Mouse (Mus musculus): Measurements from ENCODE around the gene Slc25a39. TPM values are rescaled to one million over a fixed set of nuclear protein-coding genes. Genes with fewer than 3 reads are reported as not detected.
A peak's percentile ranks its signal among the peaks of the same experiment; 100 is the strongest.
"Not testable (repeated sequence)": the region's sequence is repeated elsewhere in the genome, so short reads cannot be mapped to it uniquely, and the experiment has no call there.

Slc25a39 gene
- polyA plus RNA-seq, 1 experiment from 2014 or later = 274 TPM

DNA sequence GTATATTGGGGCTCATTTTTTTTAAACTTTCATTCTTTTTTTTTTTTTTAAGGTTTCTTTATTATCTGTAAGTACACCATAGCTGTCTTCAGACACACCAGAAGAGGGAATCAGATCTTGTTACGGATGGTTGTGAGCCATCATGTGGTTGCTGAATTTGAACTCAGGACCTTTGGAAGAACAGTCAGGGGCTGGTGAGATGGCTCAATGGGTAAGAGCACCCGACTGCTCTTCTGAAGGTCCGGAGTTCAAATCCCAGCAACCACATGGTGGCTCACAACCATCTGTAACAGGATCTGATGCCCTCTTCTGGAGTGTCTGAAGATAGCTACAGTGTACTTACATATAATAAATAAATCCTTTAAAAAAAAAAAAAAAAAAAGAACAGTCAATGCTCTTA is 2.6 kb upstream of the Slc25a39 start:
- WGBS = 99% methylated on average over 3 of the region's 3 CpGs
- H3K4me2 ChIP-seq (replicated peaks; ENCODE audit: low read depth, low read length); H3K27ac ChIP-seq (ENCODE audit: low read depth, low read length): not testable (repeated sequence)

DNA sequence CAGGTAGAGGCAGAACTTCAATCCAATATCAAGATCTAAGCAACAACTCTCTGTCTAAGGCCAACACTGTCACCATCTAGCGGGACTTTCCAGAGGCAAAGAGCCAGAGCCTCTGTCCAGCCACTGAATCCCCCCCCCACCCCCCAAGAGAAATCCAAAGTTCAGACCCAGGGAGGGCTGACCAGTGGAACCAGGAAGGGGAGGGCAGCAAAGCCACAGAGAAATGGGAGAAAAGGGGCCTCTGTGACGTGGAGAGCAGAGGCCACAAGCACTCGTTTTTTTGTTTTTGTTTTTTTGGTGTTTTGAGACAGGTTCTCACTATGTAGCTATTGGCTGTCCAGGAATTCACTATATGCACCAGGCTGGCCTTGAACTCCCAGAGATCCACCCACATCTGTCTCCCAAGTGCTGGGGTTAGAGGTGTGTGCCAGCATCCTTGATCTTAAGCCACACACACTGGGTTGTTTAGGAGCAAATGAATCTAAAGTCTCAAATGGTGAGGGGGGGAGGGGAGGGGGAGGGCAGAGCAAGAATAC is 2.1 kb upstream of the Slc25a39 start:
- no peak overlapping the region for H3K4me2 ChIP-seq (replicated peaks; ENCODE audit: low read depth, low read length)
- no peak overlapping the region for H3K9ac ChIP-seq (ENCODE audit: low read depth, low read length)
- no peak for ATAC-seq (ENCODE audit: low FRiP score, low TSS enrichment)
- peaks cover 1% of the 10 kb centered on the region for H3K36me3 ChIP-seq (ENCODE audit: control insufficient read depth, insufficient read depth, low read length)
- WGBS = 73% methylated on average over 3 of the region's 3 CpGs
- H3K27me3 ChIP-seq (ENCODE audit: control insufficient read depth, insufficient read depth, low read length) = no peaks in the 10 kb centered on the region
- no peaks in the 10 kb centered on the region for H3K9me3 ChIP-seq (ENCODE audit: control insufficient read depth, low read length)
- peaks cover 14% of the 10 kb centered on the region for H3K4me1 ChIP-seq (ENCODE audit: control insufficient read depth, insufficient read depth, low read length)
- no peak overlapping the region for H3K27ac ChIP-seq (ENCODE audit: low read depth, low read length)
- no peak overlapping the region for H3K4me3 ChIP-seq (ENCODE audit: low read length)

More for the DNA sequence above, 2.6 kb upstream of the Slc25a39 start:
- H3K4me1 ChIP-seq (ENCODE audit: control insufficient read depth, insufficient read depth, low read length) = peaks cover 12% of the 10 kb centered on the region
- not testable (repeated sequence) for ATAC-seq (ENCODE audit: low FRiP score, low TSS enrichment); H3K9ac ChIP-seq (ENCODE audit: low read depth, low read length); H3K9me3 ChIP-seq (ENCODE audit: control insufficient read depth, low read length); H3K4me3 ChIP-seq (ENCODE audit: low read length); H3K27me3 ChIP-seq (ENCODE audit: control insufficient read depth, insufficient read depth, low read length); H3K36me3 ChIP-seq (ENCODE audit: control insufficient read depth, insufficient read depth, low read length)

DNA sequence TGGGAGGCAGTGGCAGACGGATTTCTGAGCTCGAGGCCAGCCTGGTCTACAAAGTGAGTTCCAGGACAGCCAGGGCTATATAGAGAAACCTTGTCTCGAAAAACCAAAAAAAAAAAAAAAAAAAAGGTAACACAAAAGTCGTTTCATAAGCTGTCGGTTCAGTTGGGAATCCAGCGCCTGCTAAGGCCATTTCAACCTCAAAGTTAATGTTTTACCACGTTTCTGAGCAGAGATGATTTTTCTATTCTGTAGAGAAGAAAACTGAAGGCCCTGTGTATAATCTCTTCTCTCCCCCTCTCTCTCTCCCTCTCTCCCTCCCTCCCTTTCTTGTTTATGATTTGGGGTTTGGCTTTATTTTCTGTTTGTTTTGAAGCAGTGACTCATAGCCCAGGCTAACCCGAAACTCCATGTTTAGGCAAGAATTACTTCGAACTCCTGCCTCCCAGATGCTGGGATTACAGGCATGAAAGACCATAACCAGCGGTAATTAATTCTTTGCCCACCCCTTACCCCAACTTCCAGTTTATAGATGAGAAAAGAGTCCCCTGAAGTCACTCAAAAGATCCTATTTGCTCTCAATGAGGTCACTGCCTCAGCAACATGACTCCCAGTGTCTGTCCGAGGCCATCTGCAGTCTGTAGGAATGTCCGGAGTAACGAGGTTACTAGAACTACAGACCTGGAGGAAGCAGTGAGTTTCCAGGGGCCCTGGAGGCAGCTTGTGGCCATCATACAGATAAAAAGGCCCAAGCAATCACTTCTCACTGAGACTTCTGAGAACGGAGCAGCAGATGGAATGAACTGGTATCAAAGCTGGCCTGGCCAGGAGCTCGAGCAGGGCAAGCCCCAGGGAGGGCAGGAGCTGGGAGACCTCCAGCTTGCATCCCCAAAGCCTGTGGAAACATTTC is 1.4 kb upstream of the Slc25a39 start:
- peak overlapping the region; percentile 53; the same call in 1 of the 2 replicates for H3K27ac ChIP-seq (ENCODE audit: low read depth, low read length)
- no peak overlapping the region; the same call in 1 of the 2 replicates for H3K9ac ChIP-seq (ENCODE audit: low read depth, low read length)
- peak overlapping the region; percentile 78 for H3K4me3 ChIP-seq (ENCODE audit: low read length)
- no peaks in the 10 kb centered on the region for H3K9me3 ChIP-seq (ENCODE audit: control insufficient read depth, low read length)
- peaks cover 18% of the 10 kb centered on the region for H3K4me1 ChIP-seq (ENCODE audit: control insufficient read depth, insufficient read depth, low read length)
- H3K36me3 ChIP-seq (ENCODE audit: control insufficient read depth, insufficient read depth, low read length) = peaks cover 8% of the 10 kb centered on the region
- H3K27me3 ChIP-seq (ENCODE audit: control insufficient read depth, insufficient read depth, low read length) = no peaks in the 10 kb centered on the region
- 30% methylated on average over 14 of the region's 15 CpGs for WGBS
- ATAC-seq (ENCODE audit: low FRiP score, low TSS enrichment) = no peak
- H3K4me2 ChIP-seq (replicated peaks; ENCODE audit: low read depth, low read length) = peak overlapping the region; percentile 76

DNA sequence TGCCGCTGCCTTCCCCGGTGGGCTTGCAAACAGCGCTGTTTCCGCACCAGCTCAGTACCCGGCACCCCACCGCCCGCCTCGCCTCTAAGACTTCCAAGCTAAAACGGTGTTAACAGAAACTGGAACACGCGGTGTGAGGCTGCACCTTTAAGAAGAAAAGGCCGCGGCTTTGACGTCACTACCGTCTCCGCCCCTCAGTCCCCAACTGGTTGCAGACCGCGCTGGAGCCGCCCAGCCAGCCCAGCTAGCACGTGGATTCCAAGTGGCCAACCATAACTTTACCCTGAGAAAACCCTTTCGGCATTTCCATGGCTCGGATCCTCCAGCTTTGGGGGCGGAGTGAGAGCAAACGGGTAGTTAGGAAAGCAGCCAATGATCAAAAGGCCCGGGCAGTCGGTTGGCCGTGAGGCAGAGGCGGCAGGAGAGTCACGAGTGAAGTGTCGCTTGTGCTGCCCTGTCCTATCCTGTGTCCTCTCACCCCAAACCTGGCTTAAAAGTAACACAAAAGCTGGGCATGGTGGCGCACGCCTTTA is 664 bp upstream of the Slc25a39 start:
- ATAC-seq (ENCODE audit: low FRiP score, low TSS enrichment) = peak; percentile 90
- H3K27me3 ChIP-seq (ENCODE audit: control insufficient read depth, insufficient read depth, low read length) = no peaks in the 10 kb centered on the region
- peaks cover 15% of the 10 kb centered on the region for H3K36me3 ChIP-seq (ENCODE audit: control insufficient read depth, insufficient read depth, low read length)
- H3K4me3 ChIP-seq (ENCODE audit: low read length) = peak overlapping the region; percentile 78
- H3K9ac ChIP-seq (ENCODE audit: low read depth, low read length) = peak overlapping the region; percentile 86; the same call in 1 of the 2 replicates
- under 1% methylated on average over 32 of the region's 32 CpGs for whole genome bisulfite sequencing
- peak overlapping the region; percentile 97 for H3K27ac ChIP-seq (ENCODE audit: low read depth, low read length)
- H3K4me1 ChIP-seq (ENCODE audit: control insufficient read depth, insufficient read depth, low read length) = peaks cover 18% of the 10 kb centered on the region
- H3K9me3 ChIP-seq (ENCODE audit: control insufficient read depth, low read length) = no peaks in the 10 kb centered on the region
- H3K4me2 ChIP-seq (replicated peaks; ENCODE audit: low read depth, low read length) = peak overlapping the region; percentile 76

DNA sequence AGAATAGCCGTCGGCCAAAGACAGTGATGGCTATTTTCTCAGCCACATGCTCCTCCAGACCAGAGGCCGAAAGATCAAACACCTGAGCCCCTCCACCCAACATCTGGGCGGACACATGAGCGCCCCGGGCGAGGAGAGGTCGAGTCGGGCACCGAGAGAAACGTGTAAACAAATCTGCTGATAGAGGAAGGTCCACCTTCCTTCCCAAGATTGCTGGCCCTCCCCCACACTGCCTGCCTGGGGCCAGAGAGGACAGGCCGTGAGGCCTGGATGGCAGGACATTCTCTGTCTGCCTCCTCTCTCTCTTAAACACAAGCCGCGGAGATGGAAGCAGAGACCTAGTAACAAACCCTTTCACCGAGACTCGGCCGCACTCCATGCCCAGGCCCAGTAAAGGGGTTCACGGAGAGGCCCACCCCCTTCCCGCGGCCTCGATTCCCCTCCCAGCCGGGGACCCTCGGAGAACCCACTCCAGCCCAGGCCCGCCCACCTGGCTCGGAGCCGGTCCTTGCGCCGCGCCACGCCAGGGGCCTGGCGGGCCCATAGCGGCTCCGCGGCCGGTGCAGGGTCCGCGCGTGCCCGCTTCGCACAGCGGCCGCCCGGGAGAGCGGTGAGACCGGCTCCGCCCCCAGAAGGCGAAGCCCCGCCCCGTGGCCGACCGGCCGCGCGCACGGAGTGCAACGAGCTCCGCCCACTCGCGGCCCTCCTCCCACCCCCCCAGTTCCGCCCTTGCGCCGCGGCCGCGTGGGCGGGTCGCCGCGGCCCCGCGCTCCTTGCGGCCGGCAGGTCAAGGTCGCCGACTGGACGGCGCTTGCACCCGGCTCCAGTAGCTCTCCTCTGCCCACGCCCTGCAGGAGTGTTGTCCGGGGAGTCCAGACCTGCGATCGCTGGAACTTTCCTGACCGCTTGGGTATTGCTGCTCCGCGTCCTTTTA is 579 bp downstream of the Slc25a39 start:
- peak overlapping the region; percentile 76 for H3K4me2 ChIP-seq (replicated peaks; ENCODE audit: low read depth, low read length)
- H3K27ac ChIP-seq (ENCODE audit: low read depth, low read length) = peak overlapping the region; percentile 97
- peak; percentile 75 for ATAC-seq (ENCODE audit: low FRiP score, low TSS enrichment)
- H3K4me3 ChIP-seq (ENCODE audit: low read length) = peak overlapping the region; percentile 78
- H3K4me1 ChIP-seq (ENCODE audit: control insufficient read depth, insufficient read depth, low read length) = peaks cover 18% of the 10 kb centered on the region
- peak overlapping the region; percentile 86 for H3K9ac ChIP-seq (ENCODE audit: low read depth, low read length)
- under 1% methylated on average over 71 of the region's 85 CpGs for WGBS
- no peaks in the 10 kb centered on the region for H3K27me3 ChIP-seq (ENCODE audit: control insufficient read depth, insufficient read depth, low read length)
- peaks cover 24% of the 10 kb centered on the region for H3K36me3 ChIP-seq (ENCODE audit: control insufficient read depth, insufficient read depth, low read length)
- H3K9me3 ChIP-seq (ENCODE audit: control insufficient read depth, low read length) = no peaks in the 10 kb centered on the region

DNA sequence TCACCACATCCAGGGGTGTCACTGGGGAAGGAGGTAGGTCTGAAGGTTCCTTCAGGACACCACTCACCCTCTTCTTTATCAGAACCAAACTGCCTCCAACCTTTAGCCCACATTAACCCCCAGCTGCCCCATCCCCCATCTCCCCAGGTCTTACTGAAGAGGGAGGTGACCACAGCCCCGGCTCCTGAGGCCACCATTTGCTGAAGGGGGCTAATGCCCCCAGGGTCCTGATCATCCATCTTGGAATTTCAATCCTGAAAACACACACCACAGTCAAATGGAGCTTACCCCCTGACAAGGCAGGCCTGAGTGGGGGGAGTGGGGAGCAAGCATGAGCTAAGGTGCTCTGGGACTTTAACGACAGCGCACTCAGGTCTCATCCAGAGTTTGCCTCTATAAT is 1.3 kb downstream of the Slc25a39 start:
- 5% methylated on average over 3 of the region's 3 CpGs for WGBS
- Histone ChIP-seq H3K9me3 (ENCODE audit: control insufficient read depth, low read length) (no peaks in the 10 kb centered on the region), H3K4me2 (replicated peaks; ENCODE audit: low read depth, low read length) (peak overlapping the region; percentile 76), H3K4me1 (ENCODE audit: control insufficient read depth, insufficient read depth, low read length) (peaks cover 18% of the 10 kb centered on the region), H3K36me3 (ENCODE audit: control insufficient read depth, insufficient read depth, low read length) (peaks cover 24% of the 10 kb centered on the region), H3K9ac (ENCODE audit: low read depth, low read length) (peak overlapping the region; percentile 86; the same call in 1 of the 2 replicates), H3K27ac (ENCODE audit: low read depth, low read length) (no peak overlapping the region; the same call in 1 of the 2 replicates), H3K4me3 (ENCODE audit: low read length) (peak overlapping the region; percentile 78), H3K27me3 (ENCODE audit: control insufficient read depth, insufficient read depth, low read length) (no peaks in the 10 kb centered on the region)
- no peak for ATAC-seq (ENCODE audit: low FRiP score, low TSS enrichment)

DNA sequence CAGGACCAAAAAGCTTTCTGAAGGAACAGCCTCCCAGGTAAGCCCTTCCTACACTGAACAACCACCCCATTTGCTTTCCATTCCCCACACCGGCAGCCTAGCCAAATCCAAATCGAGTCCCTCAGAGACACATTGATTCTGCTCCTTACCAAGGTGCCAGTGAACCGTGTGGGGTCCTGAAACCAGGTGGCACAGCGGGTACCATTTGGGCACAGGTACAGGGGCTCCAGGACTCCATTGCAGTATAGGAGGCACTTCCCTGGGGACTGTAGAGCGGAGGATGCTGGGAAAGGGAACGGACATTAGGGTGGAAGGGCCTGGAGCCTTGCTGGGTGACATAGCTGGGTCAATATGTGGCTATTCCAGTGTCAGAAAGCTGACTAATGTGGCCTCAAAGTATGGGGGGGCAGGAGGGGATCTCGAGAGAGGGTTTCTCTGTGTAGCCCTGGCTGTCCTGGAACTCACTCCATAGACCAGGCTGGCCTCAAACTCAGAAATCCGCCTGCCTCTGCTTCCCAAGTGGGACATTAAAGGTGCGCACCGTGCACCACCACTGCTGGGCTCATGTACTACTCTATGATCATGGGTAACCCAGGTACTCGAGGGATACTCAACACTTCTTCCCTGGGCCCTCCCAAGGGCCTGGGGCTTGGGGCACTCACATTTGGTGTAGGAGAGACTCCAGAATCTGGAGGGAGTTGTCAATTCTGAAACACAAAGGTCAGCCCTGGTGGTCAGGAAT is 2.0 kb downstream of the Slc25a39 start:
- 83% methylated on average over 11 of the region's 11 CpGs for WGBS
- Histone ChIP-seq H3K9ac (ENCODE audit: low read depth, low read length) (peak overlapping the region; percentile 86; the same call in 1 of the 2 replicates), H3K9me3 (ENCODE audit: control insufficient read depth, low read length) (no peaks in the 10 kb centered on the region), H3K27me3 (ENCODE audit: control insufficient read depth, insufficient read depth, low read length) (peaks cover 3% of the 10 kb centered on the region; the same call in 1 of the 2 replicates), H3K36me3 (ENCODE audit: control insufficient read depth, insufficient read depth, low read length) (peaks cover 24% of the 10 kb centered on the region), H3K4me2 (replicated peaks; ENCODE audit: low read depth, low read length) (peak overlapping the region; percentile 76), H3K27ac (ENCODE audit: low read depth, low read length) (no peak overlapping the region), H3K4me1 (ENCODE audit: control insufficient read depth, insufficient read depth, low read length) (peaks cover 18% of the 10 kb centered on the region), H3K4me3 (ENCODE audit: low read length) (peak overlapping the region; percentile 78; the same call in 1 of the 2 replicates)
- no peak for ATAC-seq (ENCODE audit: low FRiP score, low TSS enrichment)
